Mouse (Mus musculus): ENCODE measurements around the gene Lrmp. TPM values are rescaled to one million over a fixed set of nuclear protein-coding genes. Genes with fewer than 3 reads are reported as not detected.

Lrmp gene
- polyA plus RNA-seq (2017; shearing (Covaris generic)): 100 to 1,000 TPM; 193 to 201 TPM

GRCm38 (mm10) chr6:145115476-145116097, at the start of gene Lrmp:
Gene Lrmp (plus strand): TSS chr6:145115653.

GRCm38 (mm10) chr6:145075548-145076224, 39.8 kb upstream of the Lrmp start, which contains the start of gene Bcat1:
Gene Bcat1 (minus strand): TSS chr6:145076184.

GRCm38 (mm10) chr6:145210816-145211338, 95.4 kb downstream of the Lrmp start, which contains the start of the genes Casc1 and Etfrf1:
Gene Casc1 (minus strand): TSS chr6:145211005.
Gene Etfrf1 (plus strand): TSS chr6:145211134.

Other genes starting within 250 kb of the Lrmp start
- 1 to 10 TPM; 3.8 to 7.1 TPM for gene Bcat1, start 39.5 kb upstream of the Lrmp start, polyA plus RNA-seq (2017; shearing (Covaris generic))
- under 1 TPM; 0.62 to 0.77 TPM for gene Casc1, start 95.4 kb downstream of the Lrmp start, polyA plus RNA-seq (2017; shearing (Covaris generic))
- gene Etfrf1, start 95.5 kb downstream of the Lrmp start, polyA plus RNA-seq (2017; shearing (Covaris generic)): 10 to 100 TPM; 22.6 to 31.5 TPM
- 100 to 1,000 TPM; 141 to 148 TPM for gene Kras, start 134.6 kb downstream of the Lrmp start, polyA plus RNA-seq (2017; shearing (Covaris generic))

Measured in activated CD4-positive, CD25-positive, alpha-beta regulatory T cell (primary cell).